Mouse (Mus musculus) lung, postnatal 4 days (tissue): ENCODE measurements around the gene Ntrk3.

Source experiments
- DNase-seq, 2 experiments: peaks; one replicate each; pipeline ENCODE4 v3.0.0; 2021

Gene Ntrk3

GRCm38 (mm10) chr7:78737614-78738210 lies at the start of gene Ntrk3:
Gene Ntrk3 (minus strand): TSS chr7:78738012.
- no peak for DNase-seq

- no peak for DNase-seq
Observed at GRCm38 (mm10) chr7:78785906-78786305, 48.1 kb upstream of the Ntrk3 start.

- peak; percentile 87 to 88 for DNase-seq
Observed at GRCm38 (mm10) chr7:78782639-78783581, 45.1 kb upstream of the Ntrk3 start, which contains the start of the genes Mrps11 and Mrpl46. Gene Mrps11 (plus strand): TSS chr7:78783119. Gene Mrpl46 (minus strand): TSS chr7:78783531.

GRCm38 (mm10) chr7:78778741-78779140 lies 40.9 kb upstream of the Ntrk3 start:
- DNase-seq: no peak

- no peak for DNase-seq
Observed at GRCm38 (mm10) chr7:78770936-78771335, 33.1 kb upstream of the Ntrk3 start.

GRCm38 (mm10) chr7:78769075-78769652 lies 31.4 kb upstream of the Ntrk3 start:
- DNase-seq: no peak

GRCm38 (mm10) chr7:78767929-78768531 lies 30.2 kb upstream of the Ntrk3 start:
- no peak for DNase-seq

- peak; percentile 77 to 81 for DNase-seq
Observed at GRCm38 (mm10) chr7:78766019-78766683, 28.3 kb upstream of the Ntrk3 start.

GRCm38 (mm10) chr7:78765215-78765631 lies 27.4 kb upstream of the Ntrk3 start:
- DNase-seq: no peak

GRCm38 (mm10) chr7:78763801-78764200 lies 26.0 kb upstream of the Ntrk3 start:
- DNase-seq: no peak

GRCm38 (mm10) chr7:78754458-78755000 lies 16.7 kb upstream of the Ntrk3 start:
- no peak for DNase-seq

GRCm38 (mm10) chr7:78753752-78754457 lies 16.1 kb upstream of the Ntrk3 start:
- no peak for DNase-seq

GRCm38 (mm10) chr7:78752961-78753360 lies 15.1 kb upstream of the Ntrk3 start:
- no peak for DNase-seq

GRCm38 (mm10) chr7:78743731-78744385 lies 6.0 kb upstream of the Ntrk3 start:
- DNase-seq: peak in 1 of 2 experiments; percentile 34

GRCm38 (mm10) chr7:78739351-78740000 lies 1.7 kb upstream of the Ntrk3 start:
- DNase-seq: no peak

- no peak for DNase-seq
Observed at GRCm38 (mm10) chr7:78737196-78737595, 616 bp downstream of the Ntrk3 start.

GRCm38 (mm10) chr7:78731391-78731790 lies 6.4 kb downstream of the Ntrk3 start:
- no peak for DNase-seq

GRCm38 (mm10) chr7:78724591-78724990 lies 13.2 kb downstream of the Ntrk3 start:
- no peak for DNase-seq

- DNase-seq: no peak
Observed at GRCm38 (mm10) chr7:78722051-78722450, 15.8 kb downstream of the Ntrk3 start.
